Mouse (Mus musculus) thymus, adult 2 months (tissue): ENCODE results near the gene Cnih3. TPM values are rescaled to one million over a fixed set of nuclear protein-coding genes. Genes with fewer than 3 reads are reported as not detected.

Source experiments
- DNase-seq: peaks from one replicate; pipeline ENCODE4 v3.0.0; 2021
- H3K27ac ChIP-seq: fragments of 200-500 bp; 2 replicates; pipeline ENCODE4 v1.5.1; 2012; ENCODE audit warnings: low read length, control low read depth; ENCODE audit not compliant: control insufficient read depth, insufficient read depth
- H3K27me3 ChIP-seq: fragments of 200-500 bp; 2 replicates; pipeline ENCODE4 v1.6.1; 2012; ENCODE audit warnings: mild to moderate bottlenecking, low read length, moderate library complexity, mixed read lengths; ENCODE audit not compliant: control insufficient read depth, insufficient read depth
- H3K36me3 ChIP-seq: fragments of 200-500 bp; 2 replicates; pipeline ENCODE4 v1.6.1; 2012; ENCODE audit warnings: mild to moderate bottlenecking, low read length, moderate library complexity; ENCODE audit not compliant: control insufficient read depth, insufficient read depth
- H3K4me1 ChIP-seq: fragments of 200-500 bp; replicated peaks from 2 replicates; pipeline ENCODE4 v1.6.1; 2012; ENCODE audit warnings: low read length; ENCODE audit not compliant: control insufficient read depth, insufficient read depth
- H3K4me3 ChIP-seq: fragments of 200-500 bp; 2 replicates; pipeline ENCODE4 v1.5.1; 2012; ENCODE audit warnings: mild to moderate bottlenecking, low read length, control low read depth, moderate library complexity; ENCODE audit not compliant: control insufficient read depth, insufficient read depth
- CTCF ChIP-seq: fragments of 200-500 bp; IDR thresholded peaks from 2 replicates; pipeline ENCODE4 v1.5.1; 2012; ENCODE audit warnings: mild to moderate bottlenecking, control low read depth, low read length, moderate library complexity, borderline replicate concordance; ENCODE audit not compliant: control insufficient read depth, poor library complexity, insufficient read depth; ENCODE audit errors: extremely low read depth
- POLR2A ChIP-seq: fragments of 200-500 bp; IDR thresholded peaks from 2 replicates; pipeline ENCODE4 v1.6.1; 2012; ENCODE audit warnings: mild to moderate bottlenecking, low read length, control low read depth, moderate library complexity; ENCODE audit not compliant: control insufficient read depth, poor library complexity, insufficient read depth; ENCODE audit errors: extremely low read depth
- WGBS: fragments of 180-500 bp; shearing (Covaris S2); methylation state at CpG from one replicate; pipeline ENCODE4 v1.1.7; 2018; 5-methylcytosine and 5-hydroxymethylcytosine counted together
- polyA plus RNA-seq: library from polyadenylated mRNA; depleted of rRNA; stranded (reverse); fragments of >200 nt; gene quantifications from 2 replicates; pipeline ENCODE4 v1.2.3, GENCODE M21; 2012; rRNA removed

Cnih3 gene
- polyA plus RNA-seq, 1 experiment, result not detected

DNA sequence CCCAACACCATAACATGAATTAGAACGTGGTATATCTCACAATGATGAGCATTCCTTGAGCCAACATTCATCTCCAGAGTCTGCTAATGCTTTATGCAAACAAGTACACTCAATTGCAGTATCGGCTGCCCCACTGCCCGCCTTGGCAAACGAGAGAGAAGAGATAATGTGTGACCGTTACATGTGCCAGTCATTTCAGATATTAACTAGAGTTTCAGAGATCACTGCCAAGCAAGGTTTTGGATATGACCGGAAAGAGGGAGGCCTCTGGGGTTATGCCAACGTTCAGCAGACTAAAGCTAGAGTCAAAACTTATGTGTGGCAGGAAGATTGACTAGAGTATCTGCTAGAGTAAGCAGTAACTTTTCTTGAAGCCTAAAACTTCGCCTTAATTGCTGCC lies 123.7 kb downstream of the Cnih3 start:
- WGBS, result 84% methylated on average over 8 of the region's 8 CpGs
- Histone ChIP-seq H3K4me1 (no peaks in the 10 kb centered on the region), H3K4me3 (no peak overlapping the region), H3K36me3 (no peaks in the 10 kb centered on the region), H3K27ac (no peak overlapping the region), H3K27me3 (no peaks in the 10 kb centered on the region)
- DNase-seq, result no peak
- TF ChIP-seq CTCF (no peak), POLR2A (no peak)

DNA sequence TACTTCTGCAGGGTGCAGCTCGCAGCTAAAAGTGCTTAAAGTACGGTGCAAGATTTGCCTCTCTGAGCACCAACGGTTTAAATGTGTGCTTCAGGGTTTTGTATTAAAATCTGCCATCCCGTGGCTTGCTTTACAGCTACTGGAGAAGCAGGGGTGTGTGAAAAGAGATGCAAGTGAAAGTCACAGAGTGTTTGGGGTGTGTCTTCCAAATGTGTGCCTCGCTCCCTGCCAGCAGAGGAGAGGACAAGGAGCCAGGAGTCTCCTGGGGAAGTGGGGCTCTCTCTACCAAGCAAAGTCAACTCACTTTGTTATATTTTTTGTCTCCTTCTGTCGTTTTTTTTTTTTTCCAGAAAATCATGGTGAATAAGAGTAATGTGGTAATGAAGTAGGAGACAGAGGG lies 124.1 kb downstream of the Cnih3 start:
- no peaks in the 10 kb centered on the region for H3K4me1 ChIP-seq
- no peak for DNase-seq
- no peak overlapping the region for H3K4me3 ChIP-seq
- H3K27ac ChIP-seq, result no peak overlapping the region
- 80% methylated on average over 6 of the region's 6 CpGs for WGBS
- H3K36me3 ChIP-seq, result no peaks in the 10 kb centered on the region
- TF ChIP-seq CTCF, result no peak
- H3K27me3 ChIP-seq, result no peaks in the 10 kb centered on the region

DNA sequence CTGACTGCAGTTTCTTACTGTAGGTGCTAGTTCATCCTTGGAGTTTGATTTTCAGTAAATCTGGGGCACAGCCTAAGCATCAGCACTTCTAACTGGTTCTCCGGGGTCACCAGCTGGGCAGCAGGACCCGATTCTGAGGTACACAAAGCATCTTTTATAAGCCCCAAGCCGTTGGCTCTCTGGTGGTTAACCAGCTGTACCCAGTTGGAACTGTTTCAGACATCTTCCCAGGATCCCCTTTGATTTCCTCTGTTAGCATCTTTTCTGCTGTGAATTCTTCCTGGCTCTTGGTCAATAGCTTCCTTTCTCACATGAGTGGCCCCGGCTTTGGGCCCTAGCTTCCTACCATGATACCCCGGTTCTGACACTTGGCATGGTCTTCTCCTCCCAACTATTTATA lies 132.3 kb downstream of the Cnih3 start:
- Histone ChIP-seq H3K4me1 (no peaks in the 10 kb centered on the region), H3K36me3 (no peaks in the 10 kb centered on the region), H3K27me3 (no peaks in the 10 kb centered on the region), H3K4me3 (no peak overlapping the region), H3K27ac (no peak overlapping the region)
- TF ChIP-seq POLR2A, result no peak
- no peak for TF ChIP-seq CTCF
- DNase-seq, result no peak
- WGBS, result 83% methylated on average over 5 of the region's 5 CpGs

DNA sequence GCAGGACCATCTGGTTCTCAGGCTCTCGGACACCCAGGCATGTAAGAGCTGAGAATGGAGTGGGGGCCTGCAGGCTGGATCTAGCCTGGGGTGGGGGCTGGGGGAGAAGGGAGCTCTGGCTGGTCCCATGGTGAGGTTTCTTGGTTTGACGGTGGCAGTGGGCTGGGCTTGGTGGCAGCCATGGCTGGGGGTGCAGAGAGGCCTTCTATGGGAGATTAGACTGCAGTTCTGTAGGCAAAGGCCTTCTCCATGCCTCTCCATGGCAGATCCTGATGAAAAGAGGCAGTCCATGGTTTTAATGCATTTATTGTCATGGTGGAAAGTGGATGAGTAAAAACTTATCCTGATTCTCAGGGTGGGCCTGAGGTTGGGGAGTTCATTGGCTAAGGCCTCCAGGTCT lies 151.0 kb downstream of the Cnih3 start:
- no peak for TF ChIP-seq POLR2A
- TF ChIP-seq CTCF, result no peak

DNA sequence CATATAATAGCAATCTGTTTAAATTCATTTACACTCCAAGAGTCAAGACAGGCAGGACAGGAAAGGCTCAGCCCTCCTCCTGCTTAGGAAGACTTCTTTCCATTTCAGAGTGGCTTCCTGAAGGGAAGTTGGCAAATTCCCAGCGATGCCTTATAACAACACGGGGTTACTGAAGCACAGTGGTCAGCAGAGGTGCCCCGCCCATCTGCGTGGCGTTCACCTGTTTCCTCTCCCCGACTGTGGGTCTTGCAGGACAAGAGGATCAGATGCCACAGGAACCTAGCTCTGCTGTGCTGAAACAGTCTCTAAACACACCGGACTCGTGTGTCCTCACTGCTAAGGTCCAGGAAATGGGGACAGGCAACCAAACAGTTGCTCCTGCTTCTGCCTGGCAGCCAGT lies 152.9 kb downstream of the Cnih3 start:
- Histone ChIP-seq H3K27me3 (no peaks in the 10 kb centered on the region), H3K4me3 (no peak overlapping the region), H3K27ac (no peak overlapping the region), H3K36me3 (no peaks in the 10 kb centered on the region), H3K4me1 (no peaks in the 10 kb centered on the region)
- 24% methylated on average over 8 of the region's 8 CpGs for WGBS
- TF ChIP-seq CTCF (no peak), POLR2A (no peak)
- DNase-seq, result no peak

More for the DNA sequence above, 151.0 kb downstream of the Cnih3 start:
- H3K27me3 ChIP-seq, result no peaks in the 10 kb centered on the region
- H3K4me1 ChIP-seq, result no peaks in the 10 kb centered on the region
- H3K27ac ChIP-seq, result no peak overlapping the region
- 93% methylated on average over 2 of the region's 2 CpGs for WGBS
- no peaks in the 10 kb centered on the region for H3K36me3 ChIP-seq
- no peak for DNase-seq
- no peak overlapping the region for H3K4me3 ChIP-seq

Other genes starting within 250 kb of the Cnih3 start
- 21.7 and 24.5 TPM in 2 replicates for gene Nvl, start 208.4 kb upstream of the Cnih3 start, polyA plus RNA-seq
- 12.6 and 17.1 TPM in 2 replicates for gene Cnih4, start 207.9 kb upstream of the Cnih3 start, polyA plus RNA-seq
- gene Wdr26, start 140.6 kb upstream of the Cnih3 start, polyA plus RNA-seq, result 62.4 and 74.9 TPM in 2 replicates
- not detected in 2 replicates for gene Ccdc121, start 158.8 kb downstream of the Cnih3 start, polyA plus RNA-seq
- gene Dnah14, start 223.9 kb downstream of the Cnih3 start, polyA plus RNA-seq, result 0.09 TPM in 1 of 2 replicates, not detected in the other